Mouse (Mus musculus): ENCODE data around the gene Cd83. TPM values are rescaled to one million over a fixed set of nuclear protein-coding genes. Genes with fewer than 3 reads are reported as not detected.

The Cd83 gene
- polyA plus RNA-seq, 1 experiment from 2014 or later, result 26.1 TPM

DNA sequence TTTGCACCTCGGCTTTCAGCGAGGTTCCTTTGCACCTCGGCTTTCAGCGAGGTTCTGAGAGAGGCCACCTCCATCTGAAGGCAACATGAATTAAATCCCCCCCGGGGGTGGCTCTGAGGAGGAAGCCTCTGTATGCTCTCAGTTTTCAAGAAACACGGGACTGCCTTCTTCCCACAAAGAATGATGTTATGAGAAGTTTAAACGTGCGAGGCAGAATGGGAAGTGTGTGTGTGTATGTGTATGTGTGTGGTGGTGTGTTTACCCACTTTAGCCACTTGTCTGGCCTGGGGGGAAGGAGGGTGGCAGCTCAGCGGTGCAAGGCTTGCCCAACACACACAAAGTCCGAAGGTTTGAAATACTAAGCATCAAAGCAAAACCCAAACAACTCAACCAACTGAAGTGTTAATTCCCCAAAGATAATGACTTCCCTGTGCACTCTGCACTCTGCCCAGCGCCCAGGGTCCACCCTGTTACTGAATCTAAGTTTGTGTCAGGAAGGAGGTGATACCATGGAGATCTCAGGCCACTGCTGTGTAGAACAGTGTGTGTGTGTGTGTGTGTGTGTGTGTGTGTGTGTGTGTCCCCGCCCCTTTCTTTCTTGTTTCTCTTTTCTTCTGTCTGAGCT is 1.7 kb downstream of the Cd83 start:
- WGBS, result 34% methylated on average over 12 of the region's 12 CpGs
- ATAC-seq (ENCODE audit: low read depth), result no peak
- Histone ChIP-seq H3K4me3 (ENCODE audit: low read depth, low read length) (no peak overlapping the region), H3K27ac (ENCODE audit: low read depth, low read length) (no peak overlapping the region), H3K9me3 (ENCODE audit: control insufficient read depth, low read length) (no peaks in the 10 kb centered on the region), H3K4me1 (ENCODE audit: control insufficient read depth, insufficient read depth, low read length) (peaks cover 3% of the 10 kb centered on the region; the same call in 1 of the 2 replicates), H3K9ac (replicated peaks; ENCODE audit: low read depth, low read length) (no peak overlapping the region), H3K27me3 (ENCODE audit: control insufficient read depth, insufficient read depth, low read length) (no peaks in the 10 kb centered on the region; the same call in 1 of the 2 replicates), H3K36me3 (ENCODE audit: control insufficient read depth, insufficient read depth, low read length) (no peaks in the 10 kb centered on the region), H3K4me2 (ENCODE audit: low read depth, low read length) (peak overlapping the region; percentile 99; the same call in 1 of the 2 replicates)

GRCm38 (mm10) chr13:43787262-43787661 is 2.7 kb downstream of the Cd83 start:
- H3K4me3 ChIP-seq (ENCODE audit: low read depth, low read length), result no peak overlapping the region
- WGBS, result 28% methylated on average over 2 of the region's 2 CpGs
- peaks cover 3% of the 10 kb centered on the region; the same call in 1 of the 2 replicates for H3K4me1 ChIP-seq (ENCODE audit: control insufficient read depth, insufficient read depth, low read length)
- H3K36me3 ChIP-seq (ENCODE audit: control insufficient read depth, insufficient read depth, low read length), result no peaks in the 10 kb centered on the region
- no peaks in the 10 kb centered on the region; the same call in 1 of the 2 replicates for H3K27me3 ChIP-seq (ENCODE audit: control insufficient read depth, insufficient read depth, low read length)
- no peak for ATAC-seq (ENCODE audit: low read depth)
- no peaks in the 10 kb centered on the region for H3K9me3 ChIP-seq (ENCODE audit: control insufficient read depth, low read length)
- no peak overlapping the region for H3K27ac ChIP-seq (ENCODE audit: low read depth, low read length)
- no peak overlapping the region for H3K9ac ChIP-seq (replicated peaks; ENCODE audit: low read depth, low read length)
- H3K4me2 ChIP-seq (ENCODE audit: low read depth, low read length), result no peak overlapping the region

DNA sequence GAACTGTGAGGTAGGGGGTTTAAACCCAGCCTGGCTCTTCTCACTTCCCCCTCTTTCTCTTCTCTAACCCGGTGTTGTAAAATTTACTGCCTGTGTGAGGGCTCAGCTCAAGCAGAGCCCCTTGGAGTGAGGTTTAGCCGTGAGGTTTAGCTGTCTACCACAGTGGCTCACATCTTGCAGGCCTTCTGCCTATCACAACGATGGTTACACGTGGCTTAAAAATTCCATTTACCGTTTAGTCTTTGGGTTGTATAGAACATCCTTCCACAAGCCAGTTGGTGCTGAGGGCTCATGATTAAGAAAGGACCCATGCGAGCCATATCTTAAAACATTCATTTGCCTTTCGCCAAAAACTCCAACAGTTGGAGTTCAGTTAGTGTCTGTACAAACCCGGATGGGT is 3.5 kb downstream of the Cd83 start:
- Histone ChIP-seq H3K4me3 (ENCODE audit: low read depth, low read length) (no peak overlapping the region), H3K36me3 (ENCODE audit: control insufficient read depth, insufficient read depth, low read length) (no peaks in the 10 kb centered on the region), H3K9ac (replicated peaks; ENCODE audit: low read depth, low read length) (no peak overlapping the region), H3K27ac (ENCODE audit: low read depth, low read length) (no peak overlapping the region), H3K4me1 (ENCODE audit: control insufficient read depth, insufficient read depth, low read length) (peaks cover 3% of the 10 kb centered on the region; the same call in 1 of the 2 replicates), H3K9me3 (ENCODE audit: control insufficient read depth, low read length) (no peaks in the 10 kb centered on the region), H3K27me3 (ENCODE audit: control insufficient read depth, insufficient read depth, low read length) (no peaks in the 10 kb centered on the region; the same call in 1 of the 2 replicates), H3K4me2 (ENCODE audit: low read depth, low read length) (no peak overlapping the region)
- 50% methylated on average over 8 of the region's 8 CpGs for WGBS
- ATAC-seq (ENCODE audit: low read depth), result no peak

- H3K36me3 ChIP-seq (ENCODE audit: control insufficient read depth, insufficient read depth, low read length), result no peaks in the 10 kb centered on the region
- H3K27ac ChIP-seq (ENCODE audit: low read depth, low read length), result no peak overlapping the region
- no peaks in the 10 kb centered on the region; the same call in 1 of the 2 replicates for H3K27me3 ChIP-seq (ENCODE audit: control insufficient read depth, insufficient read depth, low read length)
- ATAC-seq (ENCODE audit: low read depth), result no peak
- H3K9me3 ChIP-seq (ENCODE audit: control insufficient read depth, low read length), result no peaks in the 10 kb centered on the region
- H3K9ac ChIP-seq (replicated peaks; ENCODE audit: low read depth, low read length), result no peak overlapping the region
- H3K4me1 ChIP-seq (ENCODE audit: control insufficient read depth, insufficient read depth, low read length), result peaks cover 3% of the 10 kb centered on the region; the same call in 1 of the 2 replicates
- no peak overlapping the region for H3K4me3 ChIP-seq (ENCODE audit: low read depth, low read length)
- 68% methylated on average over 10 of the region's 10 CpGs for whole genome bisulfite sequencing
- H3K4me2 ChIP-seq (ENCODE audit: low read depth, low read length), result no peak overlapping the region
Observed at GRCm38 (mm10) chr13:43788983-43789645, 4.5 kb downstream of the Cd83 start.

- ATAC-seq (ENCODE audit: low read depth), result no peak
- Histone ChIP-seq H3K9ac (replicated peaks; ENCODE audit: low read depth, low read length) (no peak overlapping the region), H3K9me3 (ENCODE audit: control insufficient read depth, low read length) (no peaks in the 10 kb centered on the region), H3K4me3 (ENCODE audit: low read depth, low read length) (no peak overlapping the region), H3K4me2 (ENCODE audit: low read depth, low read length) (no peak overlapping the region), H3K27me3 (ENCODE audit: control insufficient read depth, insufficient read depth, low read length) (no peaks in the 10 kb centered on the region; the same call in 1 of the 2 replicates), H3K27ac (ENCODE audit: low read depth, low read length) (no peak overlapping the region), H3K4me1 (ENCODE audit: control insufficient read depth, insufficient read depth, low read length) (peaks cover 3% of the 10 kb centered on the region; the same call in 1 of the 2 replicates), H3K36me3 (ENCODE audit: control insufficient read depth, insufficient read depth, low read length) (no peaks in the 10 kb centered on the region)
- WGBS, result 96% methylated on average over 11 of the region's 11 CpGs
Observed at GRCm38 (mm10) chr13:43790229-43791001, 5.8 kb downstream of the Cd83 start.

DNA sequence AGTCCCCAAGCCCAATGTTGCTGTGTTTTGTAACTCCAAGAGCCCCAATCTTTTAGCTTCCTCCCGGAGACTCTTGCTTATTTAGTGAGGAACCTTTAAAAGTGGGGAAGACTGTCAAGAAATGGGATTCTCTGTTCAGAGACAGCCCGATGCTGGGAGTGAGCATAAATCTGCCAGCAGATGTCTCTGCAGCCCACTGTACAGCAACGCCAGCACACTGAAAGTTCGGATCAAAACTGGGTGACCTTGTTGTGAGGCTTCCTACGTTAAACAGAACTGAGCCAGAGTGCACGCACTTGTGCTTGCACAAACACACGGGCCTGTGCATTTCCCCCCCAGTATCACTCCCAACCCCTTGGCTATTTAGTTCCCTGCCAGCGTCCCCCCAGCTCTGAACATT is 10.8 kb downstream of the Cd83 start:
- H3K27ac ChIP-seq (ENCODE audit: low read depth, low read length), result no peak overlapping the region
- no peaks in the 10 kb centered on the region for H3K36me3 ChIP-seq (ENCODE audit: control insufficient read depth, insufficient read depth, low read length)
- ATAC-seq (ENCODE audit: low read depth), result no peak
- H3K9me3 ChIP-seq (ENCODE audit: control insufficient read depth, low read length), result no peaks in the 10 kb centered on the region
- H3K4me3 ChIP-seq (ENCODE audit: low read depth, low read length), result no peak overlapping the region
- no peak overlapping the region for H3K9ac ChIP-seq (replicated peaks; ENCODE audit: low read depth, low read length)
- 58% methylated on average over 8 of the region's 8 CpGs for WGBS
- H3K4me1 ChIP-seq (ENCODE audit: control insufficient read depth, insufficient read depth, low read length), result no peaks in the 10 kb centered on the region
- no peaks in the 10 kb centered on the region for H3K27me3 ChIP-seq (ENCODE audit: control insufficient read depth, insufficient read depth, low read length)
- no peak overlapping the region for H3K4me2 ChIP-seq (ENCODE audit: low read depth, low read length)

DNA sequence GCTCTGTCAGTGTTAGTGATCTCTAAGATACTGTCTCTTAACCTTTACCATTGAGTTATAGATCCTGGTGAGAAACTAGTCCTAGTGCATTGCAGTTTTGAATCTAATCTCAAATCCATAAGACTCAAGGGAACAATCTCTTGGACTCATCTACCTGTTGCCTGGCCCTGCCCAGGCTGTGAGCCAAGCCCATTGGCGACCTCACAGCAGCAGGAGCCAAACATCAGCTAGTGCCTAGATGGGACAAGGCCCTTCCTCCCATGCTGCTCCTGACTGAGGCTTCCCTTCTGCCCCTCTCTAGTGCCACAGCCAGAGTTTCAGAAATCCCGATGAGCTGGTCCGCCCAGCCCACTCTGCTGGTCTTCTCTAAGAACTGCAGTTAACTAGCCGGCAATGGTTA is 14.1 kb downstream of the Cd83 start:
- H3K9ac ChIP-seq (replicated peaks; ENCODE audit: low read depth, low read length), result no peak overlapping the region
- no peak overlapping the region for H3K27ac ChIP-seq (ENCODE audit: low read depth, low read length)
- H3K9me3 ChIP-seq (ENCODE audit: control insufficient read depth, low read length), result no peaks in the 10 kb centered on the region
- WGBS, result 86% methylated on average over 4 of the region's 4 CpGs
- H3K4me3 ChIP-seq (ENCODE audit: low read depth, low read length), result no peak overlapping the region
- ATAC-seq (ENCODE audit: low read depth), result no peak
- no peaks in the 10 kb centered on the region for H3K36me3 ChIP-seq (ENCODE audit: control insufficient read depth, insufficient read depth, low read length)
- H3K4me1 ChIP-seq (ENCODE audit: control insufficient read depth, insufficient read depth, low read length), result no peaks in the 10 kb centered on the region
- no peaks in the 10 kb centered on the region for H3K27me3 ChIP-seq (ENCODE audit: control insufficient read depth, insufficient read depth, low read length)
- no peak overlapping the region for H3K4me2 ChIP-seq (ENCODE audit: low read depth, low read length)

DNA sequence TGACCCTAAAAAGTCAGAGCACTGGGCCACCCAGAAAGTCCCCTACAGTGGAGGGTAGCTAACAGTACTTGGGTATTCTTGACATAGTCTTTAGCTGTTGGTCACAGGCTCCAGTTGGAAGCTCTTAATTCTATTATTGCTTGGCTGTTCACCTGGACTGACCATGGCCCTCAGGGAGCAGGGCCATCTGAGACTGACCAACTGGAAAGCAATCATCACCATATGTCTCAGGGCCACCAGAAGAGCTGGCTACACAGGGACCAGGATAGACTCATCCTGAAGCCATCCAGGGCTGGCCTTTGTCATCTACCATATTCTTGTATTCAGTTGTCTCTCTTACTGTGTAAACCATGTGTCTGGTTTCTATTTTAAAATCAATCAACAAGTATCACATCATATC is 15.6 kb downstream of the Cd83 start:
- H3K4me2 ChIP-seq (ENCODE audit: low read depth, low read length), result no peak overlapping the region
- no peak overlapping the region for H3K27ac ChIP-seq (ENCODE audit: low read depth, low read length)
- no peaks in the 10 kb centered on the region for H3K27me3 ChIP-seq (ENCODE audit: control insufficient read depth, insufficient read depth, low read length)
- no peak overlapping the region for H3K9ac ChIP-seq (replicated peaks; ENCODE audit: low read depth, low read length)
- ATAC-seq (ENCODE audit: low read depth), result no peak
- H3K4me1 ChIP-seq (ENCODE audit: control insufficient read depth, insufficient read depth, low read length), result no peaks in the 10 kb centered on the region
- no peaks in the 10 kb centered on the region for H3K36me3 ChIP-seq (ENCODE audit: control insufficient read depth, insufficient read depth, low read length)
- no peaks in the 10 kb centered on the region for H3K9me3 ChIP-seq (ENCODE audit: control insufficient read depth, low read length)
- H3K4me3 ChIP-seq (ENCODE audit: low read depth, low read length), result no peak overlapping the region

GRCm38 (mm10) chr13:43801961-43802360 is 17.4 kb downstream of the Cd83 start:
- 87% methylated on average over 3 of the region's 3 CpGs for WGBS
- no peak overlapping the region for H3K4me3 ChIP-seq (ENCODE audit: low read depth, low read length)

More at GRCm38 (mm10) chr13:43801961-43802360, 17.4 kb downstream of the Cd83 start:
- H3K4me2 ChIP-seq (ENCODE audit: low read depth, low read length), result no peak overlapping the region
- no peak for ATAC-seq (ENCODE audit: low read depth)
- H3K4me1 ChIP-seq (ENCODE audit: control insufficient read depth, insufficient read depth, low read length), result peaks cover 4% of the 10 kb centered on the region; the same call in 1 of the 2 replicates
- H3K27me3 ChIP-seq (ENCODE audit: control insufficient read depth, insufficient read depth, low read length), result no peaks in the 10 kb centered on the region
- H3K36me3 ChIP-seq (ENCODE audit: control insufficient read depth, insufficient read depth, low read length), result no peaks in the 10 kb centered on the region
- no peaks in the 10 kb centered on the region for H3K9me3 ChIP-seq (ENCODE audit: control insufficient read depth, low read length)
- H3K9ac ChIP-seq (replicated peaks; ENCODE audit: low read depth, low read length), result no peak overlapping the region
- no peak overlapping the region for H3K27ac ChIP-seq (ENCODE audit: low read depth, low read length)

All from neural tube, embryonic 14.5 days (tissue).